Mouse (Mus musculus) liver, postnatal 0 days (tissue): Measurements from ENCODE around the gene Zfp664.

Experiments
- CTCF ChIP-seq: sonication (generic); IDR thresholded peaks from 2 replicates; pipeline ENCODE4 v1.5.1; 2016; ENCODE audit warnings: antibody characterized with exemption, low read depth
- EP300 ChIP-seq: IDR thresholded peaks from 2 replicates; pipeline ENCODE4 v1.6.1; 2016; ENCODE audit warnings: antibody characterized with exemption, low read depth, mild to moderate bottlenecking

- TF ChIP-seq EP300 (no peak), CTCF (no peak)
These were observed 11.6 kb downstream of the Zfp664 start for GRCm38 (mm10) chr5:124873890-124874601.
